Mouse (Mus musculus) thymus, adult 2 months (tissue): ENCODE measurements around the gene Ganc.

Source experiments
- CTCF ChIP-seq: fragments of 200-500 bp; IDR thresholded peaks from 2 replicates; pipeline ENCODE4 v1.5.1; 2012; ENCODE audit warnings: mild to moderate bottlenecking, control low read depth, low read length, moderate library complexity, borderline replicate concordance; ENCODE audit not compliant: control insufficient read depth, poor library complexity, insufficient read depth; ENCODE audit errors: extremely low read depth
- POLR2A ChIP-seq: fragments of 200-500 bp; IDR thresholded peaks from 2 replicates; pipeline ENCODE4 v1.6.1; 2012; ENCODE audit warnings: mild to moderate bottlenecking, low read length, control low read depth, moderate library complexity; ENCODE audit not compliant: control insufficient read depth, poor library complexity, insufficient read depth; ENCODE audit errors: extremely low read depth

- TF ChIP-seq POLR2A = no peak
- no peak for TF ChIP-seq CTCF
These were observed 80.5 kb downstream of the Ganc start for GRCm38 (mm10) chr2:120484241-120484640.
